Mouse (Mus musculus) kidney, adult 2 months (tissue): ENCODE data around the gene Nptxr.

Experiments
- CTCF ChIP-seq: fragments of 200-500 bp; conservative IDR thresholded peaks from 2 replicates; pipeline ENCODE4 v1.5.1; 2011; ENCODE audit warnings: low read depth, mild to moderate bottlenecking, control low read depth, low read length, moderate library complexity, mixed read lengths; ENCODE audit not compliant: insufficient read depth, insufficient read length
- POLR2A ChIP-seq: fragments of 200-500 bp; IDR thresholded peaks from one replicate; pipeline ENCODE4 v1.6.1; 2011; ENCODE audit warnings: low read depth, low read length, control low read depth

DNA sequence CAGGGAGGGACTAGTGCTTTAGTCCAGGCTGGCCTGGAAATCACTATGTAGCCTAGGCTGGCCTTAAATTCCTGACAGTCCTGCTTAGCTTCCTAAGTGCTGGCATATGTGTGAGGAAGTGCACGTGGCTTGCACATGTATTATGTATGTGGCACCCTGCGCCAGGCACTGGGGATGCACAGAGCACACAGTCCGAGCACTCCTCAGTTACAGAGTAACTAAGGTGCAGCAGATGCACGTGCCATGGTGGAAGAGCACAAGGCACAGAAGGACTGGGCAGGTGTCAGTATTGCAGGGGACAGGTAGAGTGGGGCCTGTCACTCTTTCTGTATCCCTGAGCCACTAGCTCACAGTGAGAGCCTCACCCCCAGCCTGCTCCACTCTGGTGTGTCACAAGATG lies 49.4 kb downstream of the Nptxr start:
- TF ChIP-seq POLR2A (no peak), CTCF (no peak)
